Mouse (Mus musculus) heart, postnatal 14 days (tissue): Measurements from ENCODE around the gene Med1. TPM values are rescaled to one million over a fixed set of nuclear protein-coding genes. Genes with fewer than 3 reads are reported as not detected.

ENCODE experiments used
- DNase-seq, 2 experiments: peaks; one replicate each; pipeline ENCODE4 v3.0.0; 2021 to 2022
- intact Hi-C: fragments of 180-260 bp; cut with DNase I; formaldehyde crosslinking; loops from one replicate; pipeline ENCODE4 v1.15.1; 2025
- microRNA-seq, 2 experiments: library from miRNA; unstranded; fragments of <30 nt; microRNA quantifications; one replicate each; pipeline ENCODE4 v1.2.0; 2021 to 2022
- total RNA-seq, 2 experiments: library from RNA; stranded (reverse); gene quantifications; 2 replicates each; pipeline ENCODE4 v1.2.3; 2021

Med1 gene
- total RNA-seq, 2 experiments from 2014 or later, result 38.0 to 42.9 TPM

DNA sequence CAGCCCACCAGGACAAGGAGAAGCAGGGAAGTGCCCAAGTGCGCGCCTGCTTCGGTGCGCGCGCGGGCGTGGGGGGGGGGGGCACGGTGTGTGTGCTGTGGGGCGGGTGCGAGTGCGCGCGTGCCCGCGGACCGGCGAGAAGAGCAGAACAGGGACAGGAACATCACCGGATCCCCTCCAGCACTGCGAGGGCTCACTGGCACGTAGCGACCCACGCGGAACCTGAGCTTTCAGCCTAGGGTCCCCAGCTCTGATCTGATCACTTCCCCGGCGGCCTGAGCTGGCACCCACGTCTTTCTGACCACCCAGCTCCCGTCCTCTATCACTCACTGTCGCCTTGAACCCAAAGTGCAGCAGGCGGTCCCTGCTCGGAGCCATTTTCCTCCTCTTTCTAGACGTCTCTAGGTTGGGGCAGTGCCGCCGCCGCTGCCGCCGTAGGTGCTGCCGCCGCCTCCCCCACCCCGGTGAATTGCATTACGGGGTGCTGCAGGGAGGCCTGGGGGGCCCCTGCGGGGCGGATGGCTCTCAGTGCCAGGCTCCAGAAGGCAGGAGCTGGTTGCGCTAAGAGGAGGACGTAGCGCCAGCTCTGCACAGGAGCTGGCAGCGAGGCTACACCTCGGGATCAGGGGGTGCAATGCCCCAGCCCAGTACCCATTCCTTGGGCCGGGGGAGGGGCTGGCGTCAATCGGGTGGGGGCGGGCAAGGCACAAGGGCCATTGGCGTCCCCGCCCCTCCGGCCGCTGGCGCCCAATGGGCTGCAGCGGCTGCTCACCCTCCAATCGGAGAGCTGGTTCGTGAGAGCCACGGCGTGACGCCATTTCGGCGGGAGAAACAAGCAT, 43.1 kb downstream of the Med1 start, which contains the start of gene Fbxl20:
TSS of gene Fbxl20 (minus strand) at position 618 of the 839 bp plus-strand sequence.
- intact Hi-C loops, result loop anchor here (2.0 to 5.0 kb wide), 3 partner anchors 35 to 118 kb away; no protein-coding TSS in a partner anchor
- DNase-seq, result peak; percentile 93 to 94

DNA sequence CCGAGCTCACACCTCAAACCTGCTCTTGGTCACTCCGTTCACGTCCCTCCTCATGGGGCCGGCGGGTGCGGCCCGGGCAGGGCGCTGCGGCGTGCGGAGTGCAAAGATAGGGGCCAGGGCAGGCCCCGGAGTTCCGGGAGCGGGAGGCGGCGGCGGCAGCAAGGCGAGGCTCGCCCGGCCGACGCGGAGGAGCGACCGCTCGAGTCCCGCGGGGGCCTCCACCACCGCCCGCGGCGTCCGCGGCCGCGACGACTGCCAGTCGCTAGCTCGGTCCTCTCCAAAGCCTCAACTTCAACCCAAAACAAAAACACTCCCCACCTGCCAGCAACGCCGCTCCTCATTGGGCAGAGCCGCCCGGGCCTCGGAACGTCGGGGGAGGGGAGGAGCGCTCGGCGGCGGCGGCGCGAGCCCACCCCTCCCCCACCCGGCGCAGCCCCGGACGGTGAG, 43.8 kb downstream of the Med1 start:
- intact Hi-C loops, result loop anchor here (5.0 kb wide), 1 partner anchor 117 kb away; no protein-coding TSS in a partner anchor
- DNase-seq, result peak; percentile 94 to 95

DNA sequence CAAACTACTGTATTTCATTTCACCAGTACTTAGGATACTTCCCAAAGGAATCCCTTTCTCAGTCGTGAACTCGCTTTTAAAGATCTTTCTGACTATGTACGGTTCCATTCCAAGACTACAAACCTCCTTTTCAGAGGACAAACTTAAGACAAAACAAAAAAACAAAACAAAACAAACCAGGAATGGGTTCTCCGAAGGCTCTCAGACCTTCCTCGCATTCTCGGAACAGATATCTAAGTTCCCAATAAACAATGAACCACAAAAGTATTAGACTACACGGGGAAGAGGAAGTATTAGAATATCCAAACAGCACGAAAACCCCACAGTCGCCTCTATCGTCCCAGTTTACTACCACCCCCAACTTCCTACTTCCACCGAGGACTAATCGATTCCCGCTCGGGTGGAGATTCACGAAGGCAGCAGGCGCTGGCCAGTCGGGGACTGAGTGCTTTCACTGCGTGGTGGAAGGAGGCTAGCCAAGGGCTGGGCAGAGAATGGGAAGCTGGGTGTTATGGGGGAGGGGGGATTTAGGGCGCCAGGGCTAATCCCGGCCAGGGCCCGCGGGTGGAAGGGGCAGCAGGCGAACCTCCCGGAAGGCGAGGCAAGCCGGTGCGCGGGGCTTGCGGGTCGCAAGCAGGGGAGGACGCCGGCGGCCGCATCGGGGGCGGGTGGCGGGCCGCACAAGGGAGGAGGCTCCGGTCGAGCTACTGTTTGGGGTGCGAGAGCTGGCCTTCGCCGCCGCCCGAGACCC, 44.4 kb downstream of the Med1 start:
- intact Hi-C loops, result loop anchor here (5.0 kb wide), 1 partner anchor 116 kb away; no protein-coding TSS in a partner anchor
- peak; percentile 47 to 57 for DNase-seq

DNA sequence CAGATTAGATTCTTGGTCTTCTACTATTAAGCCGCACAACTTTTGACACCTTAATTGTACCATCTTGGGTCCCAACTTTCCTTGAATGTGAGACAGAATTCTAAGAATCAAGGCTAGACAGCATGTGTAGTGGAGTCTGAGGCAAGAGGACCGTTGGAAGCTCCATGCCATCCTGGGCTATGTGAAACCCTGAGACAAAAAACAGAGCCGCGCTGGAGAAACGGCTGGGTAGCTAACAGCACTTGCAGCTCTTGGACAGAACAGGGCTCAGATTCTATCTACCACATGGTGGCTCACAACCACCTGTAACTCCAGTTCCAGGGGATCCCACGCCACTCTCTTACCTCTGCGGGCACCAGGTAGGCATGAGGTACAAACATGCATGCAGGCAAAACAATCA, 47.2 kb downstream of the Med1 start:
- intact Hi-C loops, result loop anchor here (5.0 kb wide), 1 partner anchor 114 kb away; no protein-coding TSS in a partner anchor

DNA sequence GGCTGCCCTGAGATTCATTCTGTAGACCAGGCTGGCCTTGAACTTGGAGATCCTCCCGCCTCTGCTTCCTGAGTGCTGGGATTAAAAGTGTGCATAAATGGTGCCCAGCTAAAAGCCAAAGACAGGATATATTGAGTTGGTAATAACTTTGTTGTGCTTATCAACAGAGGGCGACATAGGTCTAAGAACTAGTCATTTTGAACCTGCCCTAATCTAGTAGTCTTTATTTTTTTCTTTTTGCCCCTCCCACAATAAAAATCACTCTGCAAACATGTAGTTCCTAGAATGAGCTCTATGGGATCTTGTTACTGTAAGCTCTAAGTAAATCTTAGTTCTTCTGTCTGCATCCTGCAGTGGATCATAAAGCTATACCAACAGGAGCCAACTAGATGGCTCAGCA, 50.5 kb downstream of the Med1 start:
- intact Hi-C loops, result no loop called here
- no peak for DNase-seq

More for the DNA sequence above, 47.2 kb downstream of the Med1 start:
- DNase-seq, result no peak

DNA sequence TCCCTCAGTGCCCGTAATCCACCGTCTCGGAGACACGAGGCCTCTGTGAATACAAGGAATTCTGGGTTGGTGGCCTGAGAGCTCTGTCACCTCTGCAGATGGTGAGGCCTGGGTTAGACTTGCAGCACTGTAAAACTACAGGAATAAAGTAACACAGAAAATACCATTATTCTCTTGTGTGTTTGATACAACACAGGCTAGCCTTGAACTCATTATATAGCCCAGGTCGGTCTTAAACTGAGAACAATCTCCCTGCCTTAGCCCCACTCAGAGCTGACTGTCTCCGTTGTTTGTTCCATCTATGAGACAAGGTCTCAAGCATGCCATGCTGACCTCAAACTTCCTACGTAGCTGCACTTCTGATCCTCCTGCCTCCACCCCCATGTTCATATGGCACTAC, 54.2 kb downstream of the Med1 start:
- intact Hi-C loops, result no loop called here
- no peak for DNase-seq

DNA sequence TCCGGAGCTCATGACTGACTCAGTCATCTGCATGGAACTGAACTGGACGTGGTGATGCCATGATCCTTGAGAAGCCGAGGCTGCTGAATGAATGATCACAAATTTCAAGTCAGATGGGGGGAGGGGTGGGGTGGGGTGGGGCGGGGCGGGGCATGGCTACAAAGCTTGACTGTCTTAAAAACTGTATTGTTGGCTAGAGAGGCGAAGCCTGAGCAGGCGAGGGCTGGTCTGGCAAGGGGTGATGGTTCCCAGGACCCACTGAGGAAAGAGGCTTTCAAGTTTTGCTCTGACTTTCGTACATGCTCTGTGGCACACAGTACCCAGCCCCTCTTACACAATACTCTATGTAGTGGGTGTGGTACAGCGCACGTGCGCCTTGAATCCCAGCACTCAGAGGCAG, 55.3 kb downstream of the Med1 start:
- no peak for DNase-seq
- intact Hi-C loops, result no loop called here

DNA sequence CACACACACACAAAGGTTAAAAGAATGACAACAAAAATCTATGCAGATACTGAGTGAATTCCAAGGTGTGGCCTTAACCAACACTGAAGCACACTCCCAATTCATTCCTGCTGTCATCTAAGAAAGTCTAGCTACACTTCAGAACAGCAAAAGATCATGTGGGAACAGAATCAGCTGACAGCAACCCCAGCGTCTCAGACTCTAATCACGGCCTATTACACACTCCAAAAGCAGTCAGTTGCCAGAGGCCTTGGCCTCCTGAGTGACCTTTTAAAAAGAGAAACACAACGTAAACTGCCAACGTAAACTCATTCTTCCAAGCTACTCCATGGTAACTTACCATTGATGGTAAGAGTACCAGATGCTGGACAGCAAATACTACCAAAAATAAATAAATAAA, 58.1 kb downstream of the Med1 start:
- intact Hi-C loops, result no loop called here

DNA sequence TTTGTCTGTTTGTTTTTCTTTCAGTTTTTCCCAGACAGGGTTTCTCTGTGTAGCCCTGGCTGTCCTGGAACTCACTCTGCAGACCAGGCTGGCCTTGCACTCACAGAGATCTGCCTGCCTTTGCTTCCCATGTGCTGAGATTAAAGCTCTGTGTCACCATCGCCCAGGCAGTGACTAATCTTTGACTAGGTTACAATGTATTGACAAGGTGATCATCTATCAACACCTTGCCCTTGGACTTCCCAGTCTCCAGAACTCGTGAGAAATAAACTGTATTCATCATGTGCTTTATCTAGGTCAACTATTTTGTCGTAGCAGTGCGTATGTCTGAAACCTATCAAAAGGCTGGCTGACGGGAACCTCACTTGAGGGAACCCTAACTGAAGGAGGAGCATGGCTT, 69.7 kb downstream of the Med1 start:
- no peak for DNase-seq
- intact Hi-C loops, result no loop called here

More for the DNA sequence above, 58.1 kb downstream of the Med1 start:
- no peak for DNase-seq

DNA sequence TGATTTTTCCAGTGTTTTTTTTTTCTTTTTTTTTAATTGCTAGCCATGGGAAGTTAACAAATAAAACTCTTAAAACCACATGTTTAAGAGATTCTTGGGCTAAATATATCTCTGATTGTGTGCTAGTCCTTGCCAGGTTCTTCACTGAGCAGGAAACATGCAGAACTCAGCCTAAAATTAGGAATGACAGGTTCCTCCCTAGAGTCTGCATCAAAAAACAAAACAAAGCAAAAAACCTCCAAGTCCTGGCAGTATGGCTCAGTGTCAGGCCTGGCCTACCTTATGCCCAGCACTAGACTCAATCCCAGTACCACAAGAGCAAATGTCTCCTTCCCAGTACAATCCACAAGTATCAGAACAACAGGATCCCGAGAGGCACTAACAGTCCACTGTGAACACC, 78.7 kb downstream of the Med1 start:
- peak in 1 of 2 experiments; percentile 12 for DNase-seq
- intact Hi-C loops, result loop anchor here (2.0 kb wide), 1 partner anchor 36 kb away; the partner anchor contains the start of gene Fbxl20

DNA sequence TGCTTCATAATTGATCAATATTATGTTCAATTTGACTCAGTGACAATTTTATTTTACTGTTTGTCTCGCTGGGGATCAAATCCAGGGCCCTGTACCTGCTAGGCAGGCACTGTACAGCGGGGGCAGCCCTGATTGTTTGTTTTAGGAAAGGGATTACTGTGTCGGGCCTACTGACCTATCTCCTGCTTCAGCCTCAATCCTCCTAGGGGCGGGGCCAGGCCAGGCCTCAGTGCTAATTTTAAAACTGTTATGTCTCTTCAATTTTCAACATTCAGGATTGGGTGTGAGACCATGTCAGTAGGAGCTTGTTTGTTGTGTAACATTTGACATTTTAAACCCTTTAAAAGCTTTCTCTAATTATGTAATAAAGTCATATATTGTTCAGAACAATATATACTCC, 79.6 kb downstream of the Med1 start:
- DNase-seq, result no peak
- intact Hi-C loops, result no loop called here

DNA sequence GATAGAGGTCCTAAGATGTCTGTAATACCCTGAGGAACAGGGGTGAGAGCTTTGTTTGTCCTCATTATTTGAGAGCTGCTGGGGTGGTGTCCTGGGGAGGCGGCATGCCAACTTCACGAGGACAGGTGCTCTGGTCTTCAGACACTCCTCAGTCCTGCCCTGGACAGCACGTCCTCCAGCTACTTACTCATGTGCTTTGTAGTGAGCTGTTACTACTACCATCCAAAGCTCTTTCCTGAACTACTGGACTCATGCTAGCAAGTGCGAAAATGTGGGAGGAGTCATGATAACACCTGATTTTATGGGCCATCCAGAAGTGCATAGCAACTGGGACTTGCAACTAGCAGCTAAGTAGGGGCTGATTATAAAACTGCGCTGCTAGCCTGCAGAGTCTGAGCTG, 83.4 kb downstream of the Med1 start:
- no peak for DNase-seq
- intact Hi-C loops, result no loop called here

Small RNAs within 50 kb of the gene (microRNA-seq; reads per million reads assigned to microRNA genes)
- 0 reads per million in 2 experiments for gene Gm27399

Other genes with a start within 250 kb of the Med1 start
- gene Plxdc1, start 206.8 kb downstream of the Med1 start, total RNA-seq, result 1 to 10 TPM; 7.3 TPM
- gene Arl5c, start 197.1 kb downstream of the Med1 start, total RNA-seq, result 1 to 10 TPM; 1.6 to 6.2 TPM
- 1 to 10 TPM; 5.5 to 6.9 TPM for gene Cacnb1, start 170.3 kb downstream of the Med1 start, total RNA-seq
- 100 to 1,000 TPM; 538 to 580 TPM for gene Rpl19, start 166.6 kb downstream of the Med1 start, total RNA-seq
- under 1 TPM; 0.27 to 0.43 TPM for gene Stac2, start 139.8 kb downstream of the Med1 start, total RNA-seq
- gene Fbxl20, start 42.9 kb downstream of the Med1 start, total RNA-seq, result 10 to 100 TPM; 19.7 to 22.4 TPM
- 10 to 100 TPM; 26.3 to 27.6 TPM for gene Cdk12, start 9.8 kb upstream of the Med1 start, total RNA-seq
- not detected for gene Neurod2, start 136.4 kb upstream of the Med1 start, total RNA-seq
- gene Ppp1r1b, start 155.1 kb upstream of the Med1 start, total RNA-seq, result 1 to 10 TPM; 1.8 to 3.0 TPM
- 10 to 100 TPM; 21.7 to 23.3 TPM for gene Stard3, start 165.1 kb upstream of the Med1 start, total RNA-seq
- gene Tcap, start 190.5 kb upstream of the Med1 start, total RNA-seq, result 100 to 1,000 TPM; 841 to 967 TPM
- gene Pnmt, start 193.2 kb upstream of the Med1 start, total RNA-seq, result under 1 TPM; 0.41 to 0.61 TPM
- 10 to 100 TPM; 11.7 to 11.9 TPM for gene Pgap3, start 207.2 kb upstream of the Med1 start, total RNA-seq
- gene Erbb2, start 219.2 kb upstream of the Med1 start, total RNA-seq, result 10 to 100 TPM; 11.3 TPM
- 10 to 100 TPM; 44.6 to 52.6 TPM for gene Mien1, start 245.7 kb upstream of the Med1 start, total RNA-seq